Mouse (Mus musculus) G1E (cell line): Measurements from ENCODE around the gene Sav1. TPM values are rescaled to one million over a fixed set of nuclear protein-coding genes. Genes with fewer than 3 reads are reported as not detected.

Experiments
- ATAC-seq: 2 replicates; pipeline ENCODE4 v1.8.0; 2016; ENCODE audit warnings: mild to moderate bottlenecking; ENCODE audit not compliant: insufficient number of reproducible peaks, poor library complexity, low FRiP score, severe bottlenecking; ENCODE audit errors: extremely low read depth
- DNase-seq: peaks from one replicate; pipeline ENCODE4 v3.0.0; 2012; ENCODE audit warnings: low spot score
- H3K27me3 ChIP-seq: 2 replicates; pipeline ENCODE4 v1.6.1; 2012; ENCODE audit warnings: mild to moderate bottlenecking, low read length, inconsistent platforms; ENCODE audit not compliant: insufficient read depth
- H3K36me3 ChIP-seq: replicated peaks from 2 replicates; pipeline ENCODE3; 2012; ENCODE audit warnings: mild to moderate bottlenecking, inconsistent platforms
- H3K4me1 ChIP-seq: 2 replicates; pipeline ENCODE4 v1.6.1; 2012; ENCODE audit warnings: low read depth, low read length, inconsistent platforms, mixed read lengths; ENCODE audit not compliant: insufficient read depth
- H3K4me3 ChIP-seq: 2 replicates; pipeline ENCODE4 v1.5.1; 2012; ENCODE audit warnings: low read depth, mild to moderate bottlenecking, inconsistent platforms, low read length, moderate library complexity, mixed read lengths
- H3K9me3 ChIP-seq: replicated peaks from 2 replicates; pipeline ENCODE4 v1.6.1; 2012; ENCODE audit warnings: inconsistent platforms
- CTCF ChIP-seq: IDR thresholded peaks from 2 replicates; pipeline ENCODE4 v1.5.1; 2012; ENCODE audit warnings: low read depth, low read length, inconsistent platforms, mixed read lengths
- GATA1 ChIP-seq: IDR thresholded peaks from 2 replicates; pipeline ENCODE4 v1.6.1; 2012; ENCODE audit warnings: borderline replicate concordance, low read length, inconsistent platforms, mixed read lengths
- GATA2 ChIP-seq: IDR thresholded peaks from 2 replicates; pipeline ENCODE4 v1.6.1; 2012; ENCODE audit warnings: low read depth, low read length, inconsistent platforms, borderline replicate concordance
- POLR2AphosphoS5 ChIP-seq: IDR thresholded peaks from 2 replicates; pipeline ENCODE4 v1.6.1; 2012; ENCODE audit warnings: low read depth, low read length, inconsistent platforms; ENCODE audit not compliant: insufficient replicate concordance
- TAL1 ChIP-seq: conservative IDR thresholded peaks from 2 replicates; pipeline ENCODE4 v1.6.1; 2012; ENCODE audit warnings: low read depth, low read length, inconsistent platforms, mixed read lengths
- polyA plus RNA-seq: library from polyadenylated mRNA; stranded (reverse); fragments of >175 nt; gene quantifications from 2 replicates; pipeline ENCODE4 v1.2.3, GENCODE M21; 2012
- total RNA-seq, 2 experiments: library from RNA; stranded (forward) in 1 of 2; stranded (reverse) in 1 of 2; fragments of 200-1000 nt in 1 of 2; fragments of >200 nt in 1 of 2; fragmentation: Nextera tagmentation in 1 of 2; gene quantifications; 2 replicates each; pipeline ENCODE4 v1.2.3; 2014 to 2017

Gene Sav1
- total and polyA plus RNA-seq, 3 experiments, result 26.7 to 138 (median 79.9) TPM

GRCm38 (mm10) chr12:69941655-69942329, 45.0 kb downstream of the Sav1 start:
- DNase-seq, result no peak
- Histone ChIP-seq H3K36me3 (no peaks in the 10 kb centered on the region), H3K4me1 (no peaks in the 10 kb centered on the region), H3K9me3 (no peaks in the 10 kb centered on the region), H3K4me3 (no peak overlapping the region), H3K27me3 (peaks cover 3% of the 10 kb centered on the region)
- no peak for TF ChIP-seq GATA1
- no peak for TF ChIP-seq GATA2
- no peak for TF ChIP-seq CTCF
- TF ChIP-seq POLR2AphosphoS5, result no peak
- no peak for TF ChIP-seq TAL1
- ATAC-seq, result no peak

GRCm38 (mm10) chr12:69939291-69939690, 47.5 kb downstream of the Sav1 start:
- peak; percentile 54 for TF ChIP-seq CTCF
- TF ChIP-seq GATA2, result no peak
- no peak for TF ChIP-seq GATA1
- Histone ChIP-seq H3K4me1 (no peaks in the 10 kb centered on the region), H3K9me3 (no peaks in the 10 kb centered on the region), H3K36me3 (no peaks in the 10 kb centered on the region), H3K27me3 (peaks cover 5% of the 10 kb centered on the region), H3K4me3 (no peak overlapping the region)
- no peak for ATAC-seq
- no peak for DNase-seq

- DNase-seq (no peak), ATAC-seq (no peak)
- Histone ChIP-seq H3K4me3 (no peak overlapping the region), H3K9me3 (no peaks in the 10 kb centered on the region), H3K27me3 (peaks cover 5% of the 10 kb centered on the region), H3K4me1 (no peaks in the 10 kb centered on the region; the same call in 1 of the 2 replicates), H3K36me3 (no peaks in the 10 kb centered on the region)
- no peak for TF ChIP-seq GATA2
- no peak for TF ChIP-seq TAL1
- no peak for TF ChIP-seq CTCF
Measured at GRCm38 (mm10) chr12:69937731-69938130, 49.1 kb downstream of the Sav1 start.

GRCm38 (mm10) chr12:69926716-69927115, 60.1 kb downstream of the Sav1 start:
- no peak for ATAC-seq
- H3K9me3 ChIP-seq, result no peaks in the 10 kb centered on the region
- TF ChIP-seq TAL1 (no peak), GATA1 (no peak), POLR2AphosphoS5 (no peak), GATA2 (no peak), CTCF (no peak)
- no peak overlapping the region for H3K4me3 ChIP-seq
- H3K27me3 ChIP-seq, result no peaks in the 10 kb centered on the region
- H3K4me1 ChIP-seq, result peaks cover 26% of the 10 kb centered on the region
- peak; percentile 32 for DNase-seq
- H3K36me3 ChIP-seq, result no peaks in the 10 kb centered on the region

GRCm38 (mm10) chr12:69924012-69924411, 62.8 kb downstream of the Sav1 start:
- DNase-seq (peak; percentile 21), ATAC-seq (peak; percentile 49)
- Histone ChIP-seq H3K27me3 (no peaks in the 10 kb centered on the region), H3K9me3 (no peaks in the 10 kb centered on the region), H3K36me3 (no peaks in the 10 kb centered on the region), H3K4me3 (no peak overlapping the region), H3K4me1 (peaks cover 26% of the 10 kb centered on the region)
- TF ChIP-seq CTCF (peak; percentile 59), POLR2AphosphoS5 (no peak)

- ATAC-seq, result no peak
- no peaks in the 10 kb centered on the region for H3K27me3 ChIP-seq
- H3K36me3 ChIP-seq, result no peaks in the 10 kb centered on the region
- DNase-seq, result no peak
- TF ChIP-seq GATA1 (no peak), POLR2AphosphoS5 (no peak), CTCF (no peak), GATA2 (no peak), TAL1 (no peak)
- no peaks in the 10 kb centered on the region for H3K9me3 ChIP-seq
- no peak overlapping the region for H3K4me3 ChIP-seq
- peaks cover 26% of the 10 kb centered on the region for H3K4me1 ChIP-seq
Measured at GRCm38 (mm10) chr12:69923603-69924002, 63.2 kb downstream of the Sav1 start.

GRCm38 (mm10) chr12:69923128-69923527, 63.7 kb downstream of the Sav1 start:
- no peak for DNase-seq
- Histone ChIP-seq H3K4me1 (peaks cover 26% of the 10 kb centered on the region), H3K4me3 (no peak overlapping the region), H3K9me3 (no peaks in the 10 kb centered on the region), H3K36me3 (no peaks in the 10 kb centered on the region), H3K27me3 (no peaks in the 10 kb centered on the region)
- ATAC-seq, result no peak; the same call in 1 of the 2 replicates
- TF ChIP-seq CTCF (no peak), GATA2 (no peak), POLR2AphosphoS5 (no peak), TAL1 (no peak), GATA1 (no peak)
